Mouse (Mus musculus) limb, embryonic 14.5 days (tissue): ENCODE data around the gene Mki67. TPM values are rescaled to one million over a fixed set of nuclear protein-coding genes. Genes with fewer than 3 reads are reported as not detected.

Source experiments
- ATAC-seq: fragments of 200-750 bp; cut with Nextera tagmentation; 2 replicates; pipeline ENCODE4 v1.8.0; 2017; ENCODE audit warnings: low read depth, moderate number of reproducible peaks, moderate TSS enrichment; ENCODE audit not compliant: low FRiP score
- DNase-seq: peaks from one replicate; pipeline ENCODE4 v3.0.0-alpha.2; 2015; ENCODE audit warnings: low spot score
- H3K27ac ChIP-seq: fragments of 300-500 bp; sonication (generic); replicated peaks from 2 replicates; pipeline ENCODE4 v1.5.1; 2014; ENCODE audit warnings: low read depth, mild to moderate bottlenecking, low read length, moderate library complexity, mixed read lengths
- H3K27me3 ChIP-seq: fragments of 300-500 bp; sonication (generic); 2 replicates; pipeline ENCODE4 v1.6.1; 2014; ENCODE audit warnings: low read length, mixed read lengths; ENCODE audit not compliant: control insufficient read depth, insufficient read depth
- H3K36me3 ChIP-seq: fragments of 300-500 bp; sonication (generic); 2 replicates; pipeline ENCODE4 v1.6.1; 2014; ENCODE audit warnings: mild to moderate bottlenecking, low read length, moderate library complexity, mixed read lengths; ENCODE audit not compliant: control insufficient read depth, insufficient read depth
- H3K4me1 ChIP-seq: fragments of 300-500 bp; sonication (generic); 2 replicates; pipeline ENCODE4 v1.6.1; 2014; ENCODE audit warnings: antibody characterized with exemption, low read length, mixed read lengths; ENCODE audit not compliant: control insufficient read depth, insufficient read depth
- H3K4me2 ChIP-seq: fragments of 300-500 bp; sonication (generic); replicated peaks from 2 replicates; pipeline ENCODE4 v1.6.1; 2014; ENCODE audit warnings: low read depth, mild to moderate bottlenecking, low read length, moderate library complexity; ENCODE audit not compliant: severe bottlenecking
- H3K4me3 ChIP-seq: fragments of 300-500 bp; sonication (generic); replicated peaks from 2 replicates; pipeline ENCODE4 v1.5.1; 2014; ENCODE audit warnings: low read length
- H3K9ac ChIP-seq: fragments of 300-500 bp; sonication (generic); 2 replicates; pipeline ENCODE4 v1.6.1; 2014; ENCODE audit warnings: mild to moderate bottlenecking, low read depth, low read length, moderate library complexity; ENCODE audit not compliant: severe bottlenecking
- H3K9me3 ChIP-seq: fragments of 300-500 bp; sonication (generic); 2 replicates; pipeline ENCODE4 v1.6.1; 2016; ENCODE audit warnings: low read length; ENCODE audit not compliant: control insufficient read depth
- POLR2A ChIP-seq: fragments of 200-500 bp; IDR thresholded peaks from 2 replicates; pipeline ENCODE4 v1.8.0; 2012; ENCODE audit warnings: inconsistent platforms, mild to moderate bottlenecking, moderate library complexity, borderline replicate concordance; ENCODE audit not compliant: insufficient read depth, insufficient read length; ENCODE audit errors: extremely low read depth
- WGBS: fragments of 180-500 bp; shearing (Covaris S2); extraction: QIAGEN DNeasy Blood & Tissue Kit; methylation state at CpG from one replicate; pipeline ENCODE4 v1.1.7; 2014; 5-methylcytosine and 5-hydroxymethylcytosine counted together
- polyA plus RNA-seq, 2 experiments: library from polyadenylated mRNA; depleted of rRNA in 1 of 2; stranded (reverse) in 1 of 2; unstranded in 1 of 2; fragments of >200 nt; fragmentation: Nextera tagmentation in 1 of 2; extraction: Ambion mirVana in 1 of 2; gene quantifications; 2 replicates each; pipeline versions ENCODE4 v1.2.1 to v1.2.3; 2012 to 2014

Gene Mki67
- polyA plus RNA-seq, 2 experiments = 43.1 to 47.7 TPM

GRCm38 (mm10) chr7:135653601-135654000 lies 62.6 kb downstream of the Mki67 start:
- Histone ChIP-seq H3K4me1 (0 out of 2 replicates have a peak, but pooled peaks cover 6% of the 10 kb centered on the region), H3K4me3 (no peak overlapping the region), H3K36me3 (no peaks in the 10 kb centered on the region), H3K27me3 (no peaks in the 10 kb centered on the region), H3K9ac (no peak overlapping the region), H3K9me3 (no peaks in the 10 kb centered on the region), H3K4me2 (no peak overlapping the region), H3K27ac (no peak overlapping the region)
- no peak for ATAC-seq
- no peak for DNase-seq
- 80% methylated on average over 7 of the region's 7 CpGs for WGBS
- no peak for TF ChIP-seq POLR2A

GRCm38 (mm10) chr7:135652781-135653180 lies 63.4 kb downstream of the Mki67 start:
- 46% methylated on average over 11 of the region's 11 CpGs for WGBS
- H3K9ac ChIP-seq = no peak overlapping the region

GRCm38 (mm10) chr7:135651831-135652511 lies 64.2 kb downstream of the Mki67 start:
- H3K4me1 ChIP-seq = 0 out of 2 replicates have a peak, but pooled peaks cover 6% of the 10 kb centered on the region
- no peak for TF ChIP-seq POLR2A
- H3K9ac ChIP-seq = 0 out of 2 replicates have a peak overlapping the region, but pooled peaks have one; percentile 9
- DNase-seq = no peak
- H3K27me3 ChIP-seq = no peaks in the 10 kb centered on the region
- no peak overlapping the region for H3K27ac ChIP-seq
- H3K9me3 ChIP-seq = 0 out of 2 replicates have a peak, but pooled peaks cover 3% of the 10 kb centered on the region
- 41% methylated on average over 18 of the region's 18 CpGs for WGBS
- 0 out of 2 replicates have a peak overlapping the region, but pooled peaks have one; percentile 8 for H3K4me3 ChIP-seq
- no peak; the same call in 1 of the 2 replicates for ATAC-seq
- H3K4me2 ChIP-seq = peak overlapping the region; percentile 19
- no peaks in the 10 kb centered on the region for H3K36me3 ChIP-seq

More at GRCm38 (mm10) chr7:135652781-135653180, 63.4 kb downstream of the Mki67 start:
- ATAC-seq (no peak), DNase-seq (no peak)
- 0 out of 2 replicates have a peak, but pooled peaks cover 1% of the 10 kb centered on the region for H3K9me3 ChIP-seq
- TF ChIP-seq POLR2A = no peak
- 0 out of 2 replicates have a peak, but pooled peaks cover 6% of the 10 kb centered on the region for H3K4me1 ChIP-seq
- H3K27ac ChIP-seq = no peak overlapping the region
- H3K27me3 ChIP-seq = no peaks in the 10 kb centered on the region
- H3K4me2 ChIP-seq = no peak overlapping the region
- no peaks in the 10 kb centered on the region for H3K36me3 ChIP-seq
- H3K4me3 ChIP-seq = no peak overlapping the region

GRCm38 (mm10) chr7:135650061-135650460 lies 66.1 kb downstream of the Mki67 start:
- Histone ChIP-seq H3K4me1 (0 out of 2 replicates have a peak, but pooled peaks cover 6% of the 10 kb centered on the region), H3K27ac (no peak overlapping the region), H3K4me2 (no peak overlapping the region), H3K4me3 (no peak overlapping the region), H3K36me3 (no peaks in the 10 kb centered on the region), H3K27me3 (no peaks in the 10 kb centered on the region), H3K9me3 (0 out of 2 replicates have a peak, but pooled peaks cover 3% of the 10 kb centered on the region), H3K9ac (no peak overlapping the region)
- TF ChIP-seq POLR2A = no peak
- WGBS = 84% methylated on average over 5 of the region's 5 CpGs
- DNase-seq = no peak
- ATAC-seq = no peak

- H3K36me3 ChIP-seq = no peaks in the 10 kb centered on the region
- H3K4me3 ChIP-seq = no peak overlapping the region
- H3K4me2 ChIP-seq = no peak overlapping the region
- 88% methylated on average over 1 of the region's 1 CpGs for WGBS
- TF ChIP-seq POLR2A = no peak
- no peak overlapping the region for H3K9ac ChIP-seq
- DNase-seq (no peak), ATAC-seq (no peak)
- 0 out of 2 replicates have a peak, but pooled peaks cover 3% of the 10 kb centered on the region for H3K9me3 ChIP-seq
- 0 out of 2 replicates have a peak, but pooled peaks cover 6% of the 10 kb centered on the region for H3K4me1 ChIP-seq
- H3K27me3 ChIP-seq = no peaks in the 10 kb centered on the region
- H3K27ac ChIP-seq = no peak overlapping the region
Observed at GRCm38 (mm10) chr7:135649306-135649705, 66.9 kb downstream of the Mki67 start.
